Mouse (Mus musculus): ENCODE data around the gene Slc34a1. TPM values are rescaled to one million over a fixed set of nuclear protein-coding genes. Genes with fewer than 3 reads are reported as not detected.

Slc34a1 gene
- polyA plus RNA-seq, 1 experiment from 2014 or later, result not detected

GRCm38 (mm10) chr13:55411826-55412225, 13.8 kb downstream of the Slc34a1 start:
- no peak overlapping the region for H3K4me3 ChIP-seq
- no peaks in the 10 kb centered on the region for H3K36me3 ChIP-seq
- H3K4me1 ChIP-seq, result peaks cover 8% of the 10 kb centered on the region
- DNase-seq (ENCODE audit: low spot score), result no peak
- peaks cover 37% of the 10 kb centered on the region for H3K27me3 ChIP-seq (ENCODE audit: low read depth, poor library complexity, severe bottlenecking)
- no peaks in the 10 kb centered on the region for H3K9me3 ChIP-seq (replicated peaks)
- WGBS, result 76% methylated on average over 7 of the region's 7 CpGs
- H3K27ac ChIP-seq (replicated peaks), result no peak overlapping the region

DNA sequence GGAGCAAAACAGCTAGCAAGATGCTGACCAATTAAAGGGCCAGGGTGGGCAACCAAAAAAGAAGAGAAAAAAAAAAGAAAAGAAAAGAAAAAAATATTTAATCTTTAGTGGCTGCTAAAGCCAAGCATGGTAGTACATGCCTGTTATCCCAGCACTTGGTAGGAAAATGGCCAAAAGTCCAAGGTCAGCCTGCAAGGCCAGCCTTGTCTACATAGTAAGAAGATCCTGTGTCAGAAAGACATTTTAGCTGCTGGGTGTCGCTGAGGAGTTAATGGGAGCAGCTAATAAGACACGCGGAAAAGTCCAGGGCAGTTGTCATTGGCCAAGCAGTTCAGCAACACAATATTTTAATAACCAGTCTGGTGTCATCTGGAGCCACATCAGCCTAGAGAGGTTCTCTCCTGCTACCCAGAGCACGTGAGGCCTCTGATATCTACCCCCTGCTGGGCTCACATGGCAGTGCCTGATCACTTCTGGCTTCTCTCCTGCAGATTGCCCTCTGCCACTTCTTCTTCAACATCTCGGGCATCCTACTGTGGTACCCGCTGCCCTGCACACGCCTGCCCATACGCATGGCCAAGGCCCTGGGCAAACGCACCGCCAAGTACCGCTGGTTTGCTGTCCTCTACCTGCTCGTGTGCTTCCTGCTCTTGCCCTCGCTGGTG, 14.8 kb downstream of the Slc34a1 start:
- Histone ChIP-seq H3K9me3 (replicated peaks) (no peaks in the 10 kb centered on the region), H3K4me1 (peaks cover 8% of the 10 kb centered on the region), H3K36me3 (no peaks in the 10 kb centered on the region), H3K27ac (replicated peaks) (no peak overlapping the region), H3K4me3 (no peak overlapping the region), H3K27me3 (ENCODE audit: low read depth, poor library complexity, severe bottlenecking) (peaks cover 46% of the 10 kb centered on the region)
- DNase-seq (ENCODE audit: low spot score), result no peak
- 79% methylated on average over 13 of the region's 13 CpGs for WGBS

DNA sequence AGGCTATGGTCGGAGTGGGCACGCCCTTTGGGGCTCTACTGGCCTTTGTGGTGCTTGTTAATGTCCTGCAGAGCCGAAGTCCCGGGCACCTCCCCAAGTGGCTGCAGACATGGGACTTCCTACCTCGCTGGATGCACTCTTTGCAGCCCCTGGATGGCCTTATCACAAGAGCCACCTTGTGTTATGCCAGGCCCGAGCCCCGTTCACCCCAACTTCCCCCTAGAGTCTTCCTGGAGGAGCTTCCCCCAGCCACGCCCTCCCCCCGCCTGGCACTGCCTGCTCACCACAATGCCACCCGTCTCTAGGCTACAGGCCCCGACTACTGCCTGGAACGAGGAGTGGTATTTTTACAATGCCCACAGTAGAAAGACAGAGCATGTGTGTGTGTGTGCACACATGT, 15.3 kb downstream of the Slc34a1 start:
- DNase-seq (ENCODE audit: low spot score), result no peak
- H3K27ac ChIP-seq (replicated peaks), result no peak overlapping the region
- H3K36me3 ChIP-seq, result no peaks in the 10 kb centered on the region
- 87% methylated on average over 12 of the region's 12 CpGs for WGBS
- H3K27me3 ChIP-seq (ENCODE audit: low read depth, poor library complexity, severe bottlenecking), result peaks cover 52% of the 10 kb centered on the region
- H3K4me1 ChIP-seq, result peaks cover 13% of the 10 kb centered on the region
- H3K9me3 ChIP-seq (replicated peaks), result no peaks in the 10 kb centered on the region
- no peak overlapping the region for H3K4me3 ChIP-seq

GRCm38 (mm10) chr13:55414743-55415380, 16.9 kb downstream of the Slc34a1 start, which contains the start of gene Pfn3:
TSS of gene Pfn3 (minus strand) at chr13:55415232.
- H3K27ac ChIP-seq (replicated peaks), result no peak within 1 kb of the TSS; the same call in 1 of the 2 replicates
- peak; percentile 58 for DNase-seq (ENCODE audit: low spot score)
- H3K4me3 ChIP-seq, result peak within 1 kb of the TSS; percentile 52
- 10% methylated on average over 41 of the region's 41 CpGs for WGBS
- H3K9me3 ChIP-seq (replicated peaks), result no peaks in the 10 kb centered on the region
- H3K36me3 ChIP-seq, result no peaks in the 10 kb centered on the region
- H3K4me1 ChIP-seq, result peaks cover 15% of the 10 kb centered on the region
- H3K27me3 ChIP-seq (ENCODE audit: low read depth, poor library complexity, severe bottlenecking), result peaks cover 67% of the 10 kb centered on the region

DNA sequence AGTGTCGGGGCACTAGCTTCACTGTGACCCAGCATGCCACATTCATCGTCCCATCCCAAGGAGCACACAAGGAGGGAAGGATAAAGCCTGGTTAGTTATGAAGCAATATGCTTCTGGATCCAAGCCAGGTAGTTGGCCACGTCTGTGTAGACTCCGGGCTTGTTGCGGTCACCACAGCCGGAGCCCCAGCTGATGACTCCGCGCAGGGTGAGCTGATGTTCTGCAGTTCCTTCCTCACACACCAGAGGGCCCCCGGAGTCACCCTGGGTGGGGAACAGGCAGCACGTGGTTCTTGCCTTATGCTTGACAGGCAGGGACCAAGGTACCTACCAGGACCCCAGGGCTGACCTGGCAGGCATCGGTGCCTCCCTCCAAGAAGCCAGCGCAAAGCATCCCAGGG, 20.0 kb downstream of the Slc34a1 start:
- Histone ChIP-seq H3K9me3 (replicated peaks) (no peaks in the 10 kb centered on the region), H3K36me3 (no peaks in the 10 kb centered on the region), H3K4me1 (peaks cover 33% of the 10 kb centered on the region), H3K4me3 (no peak overlapping the region), H3K27ac (replicated peaks) (no peak overlapping the region), H3K27me3 (ENCODE audit: low read depth, poor library complexity, severe bottlenecking) (peaks cover 89% of the 10 kb centered on the region)
- WGBS, result 14% methylated on average over 12 of the region's 12 CpGs
- peak; percentile 82 for DNase-seq (ENCODE audit: low spot score)

- Histone ChIP-seq H3K4me1 (peaks cover 33% of the 10 kb centered on the region), H3K36me3 (no peaks in the 10 kb centered on the region), H3K27me3 (ENCODE audit: low read depth, poor library complexity, severe bottlenecking) (peaks cover 81% of the 10 kb centered on the region), H3K27ac (replicated peaks) (no peak overlapping the region), H3K4me3 (no peak overlapping the region), H3K9me3 (replicated peaks) (no peaks in the 10 kb centered on the region)
- DNase-seq (ENCODE audit: low spot score), result no peak
- 87% methylated on average over 5 of the region's 5 CpGs for WGBS
Observed at GRCm38 (mm10) chr13:55419142-55419541, 21.2 kb downstream of the Slc34a1 start.

GRCm38 (mm10) chr13:55420018-55420932, 22.3 kb downstream of the Slc34a1 start:
- Histone ChIP-seq H3K9me3 (replicated peaks) (no peaks in the 10 kb centered on the region), H3K4me3 (peak overlapping the region; percentile 39; the same call in 1 of the 2 replicates), H3K36me3 (no peaks in the 10 kb centered on the region), H3K27me3 (ENCODE audit: low read depth, poor library complexity, severe bottlenecking) (peaks cover 70% of the 10 kb centered on the region), H3K27ac (replicated peaks) (no peak overlapping the region; the same call in 1 of the 2 replicates), H3K4me1 (peaks cover 26% of the 10 kb centered on the region)
- no peak for DNase-seq (ENCODE audit: low spot score)
- 34% methylated on average over 51 of the region's 51 CpGs for WGBS

DNA sequence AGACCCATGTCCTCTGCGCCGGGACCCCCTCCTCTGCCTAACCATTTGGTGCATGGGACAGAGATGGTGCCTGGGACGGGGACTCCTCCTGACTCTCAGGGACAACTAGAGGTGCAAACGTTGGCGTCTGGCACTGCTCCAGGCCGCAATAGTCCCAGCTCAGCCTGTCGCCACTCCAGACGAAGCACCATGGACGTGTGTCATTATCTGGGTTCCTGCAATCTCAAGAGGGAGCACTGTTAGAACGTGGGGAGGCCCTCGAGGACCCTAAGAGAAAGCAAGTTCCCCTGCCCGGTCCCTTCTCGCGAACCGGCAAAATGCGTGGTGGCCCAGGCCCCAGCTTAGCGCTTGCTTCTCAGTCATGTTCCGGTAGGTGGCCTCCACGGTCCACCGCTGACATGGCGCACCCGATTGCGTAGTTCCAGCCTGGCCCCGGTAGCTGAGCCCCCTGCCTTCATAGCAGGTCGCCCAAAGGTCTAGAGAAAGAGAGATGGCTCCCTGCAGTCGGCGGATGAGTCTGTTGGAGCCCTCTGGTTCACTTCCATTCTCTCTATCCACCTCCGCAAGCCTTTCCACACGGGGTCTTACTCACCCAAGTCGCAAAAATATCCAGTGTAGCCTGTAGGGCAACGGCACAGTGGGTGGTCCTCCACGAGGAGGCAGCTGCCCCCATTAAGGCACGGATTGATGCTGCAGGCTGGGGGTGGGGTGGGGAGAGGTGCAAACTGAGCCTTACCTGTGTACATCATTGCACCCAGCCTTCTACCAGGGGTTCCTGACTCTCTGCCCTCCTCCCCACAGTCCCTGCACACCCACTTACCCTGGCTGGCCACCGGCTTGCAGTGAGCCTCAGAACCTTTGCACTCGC, 23.2 kb downstream of the Slc34a1 start:
- Histone ChIP-seq H3K27ac (replicated peaks) (no peak overlapping the region; the same call in 1 of the 2 replicates), H3K36me3 (no peaks in the 10 kb centered on the region), H3K4me1 (peaks cover 25% of the 10 kb centered on the region), H3K4me3 (peak overlapping the region; percentile 39), H3K27me3 (ENCODE audit: low read depth, poor library complexity, severe bottlenecking) (peaks cover 65% of the 10 kb centered on the region), H3K9me3 (replicated peaks) (no peaks in the 10 kb centered on the region)
- peak; percentile 72 for DNase-seq (ENCODE audit: low spot score)
- 18% methylated on average over 35 of the region's 35 CpGs for WGBS

DNA sequence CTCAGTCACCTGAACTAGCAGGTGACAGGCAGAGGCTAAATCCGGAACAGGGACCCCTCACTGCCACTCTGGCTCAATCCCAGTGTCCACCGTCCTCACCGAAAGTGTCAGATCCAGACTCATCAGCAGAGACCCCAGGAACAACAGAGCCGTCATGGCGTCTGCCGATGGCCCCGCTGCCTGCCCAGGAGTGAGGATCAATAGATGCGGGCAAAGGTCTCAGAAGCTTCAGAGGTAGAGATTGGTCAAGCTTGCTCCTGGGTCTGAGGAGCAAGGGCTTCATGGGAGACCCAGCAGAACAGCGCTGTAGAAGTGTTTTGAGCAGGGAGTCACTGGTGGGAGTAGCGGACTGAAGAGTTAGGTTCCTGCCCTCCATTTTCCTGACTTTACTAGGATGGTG, 28.6 kb downstream of the Slc34a1 start, which contains the start of gene F12:
F12 (minus strand) TSS at position 181 of the 400 bp plus-strand sequence.
- Histone ChIP-seq H3K27me3 (ENCODE audit: low read depth, poor library complexity, severe bottlenecking) (peaks cover 17% of the 10 kb centered on the region), H3K4me3 (no peak within 1 kb of the TSS), H3K36me3 (no peaks in the 10 kb centered on the region), H3K9me3 (replicated peaks) (no peaks in the 10 kb centered on the region), H3K27ac (replicated peaks) (no peak within 1 kb of the TSS), H3K4me1 (peaks cover 3% of the 10 kb centered on the region)
- no peak for DNase-seq (ENCODE audit: low spot score)
- WGBS, result 91% methylated on average over 10 of the region's 10 CpGs

DNA sequence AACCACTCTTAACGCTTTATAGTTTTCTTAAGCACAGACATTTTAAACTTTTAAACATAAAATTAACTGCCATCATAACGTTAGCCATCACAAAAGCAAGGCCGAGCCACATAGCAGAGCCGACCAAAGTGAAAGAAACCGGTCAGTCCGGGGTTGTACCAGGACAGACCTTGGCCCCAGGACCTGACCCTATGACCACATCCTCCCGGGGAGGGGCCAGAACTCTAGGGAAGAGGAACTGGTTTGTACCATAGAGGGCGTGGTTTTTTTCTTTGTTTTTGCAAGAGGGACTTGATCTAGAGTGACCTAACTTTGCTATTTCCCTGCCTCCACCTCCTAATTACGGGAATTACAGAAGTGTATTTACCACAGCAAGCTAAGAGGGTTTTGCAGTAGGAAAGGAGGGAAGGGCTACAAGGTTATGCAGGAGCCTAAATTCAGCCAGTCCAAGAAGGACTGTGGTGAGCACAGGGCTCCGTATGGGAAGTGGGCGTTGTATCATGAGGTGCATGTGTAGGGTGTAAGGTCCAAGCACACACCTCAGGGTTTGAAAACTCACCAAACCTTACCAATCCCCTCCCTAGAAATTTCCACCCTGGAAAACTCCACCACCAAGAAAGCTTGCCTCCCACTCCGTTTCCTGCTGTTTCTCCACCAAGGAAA, 31.4 kb downstream of the Slc34a1 start:
- no peak for DNase-seq (ENCODE audit: low spot score)
- Histone ChIP-seq H3K9me3 (replicated peaks) (0 out of 2 replicates have a peak, but pooled peaks cover 6% of the 10 kb centered on the region), H3K4me3 (no peak overlapping the region), H3K27me3 (ENCODE audit: low read depth, poor library complexity, severe bottlenecking) (no peaks in the 10 kb centered on the region), H3K4me1 (no peaks in the 10 kb centered on the region), H3K36me3 (no peaks in the 10 kb centered on the region), H3K27ac (replicated peaks) (no peak overlapping the region)
- 78% methylated on average over 12 of the region's 12 CpGs for WGBS

- no peaks in the 10 kb centered on the region for H3K36me3 ChIP-seq
- H3K4me3 ChIP-seq, result no peak overlapping the region
- WGBS, result 92% methylated on average over 2 of the region's 2 CpGs
- H3K9me3 ChIP-seq (replicated peaks), result 0 out of 2 replicates have a peak, but pooled peaks cover 6% of the 10 kb centered on the region
- H3K4me1 ChIP-seq, result no peaks in the 10 kb centered on the region
- H3K27ac ChIP-seq (replicated peaks), result no peak overlapping the region
- no peaks in the 10 kb centered on the region for H3K27me3 ChIP-seq (ENCODE audit: low read depth, poor library complexity, severe bottlenecking)
- no peak for DNase-seq (ENCODE audit: low spot score)
Observed at GRCm38 (mm10) chr13:55430566-55430965, 32.6 kb downstream of the Slc34a1 start.
